Mouse (Mus musculus) small intestine, adult 2 months (tissue): ENCODE measurements around the gene Rem2.

Experiments used
- CTCF ChIP-seq: fragments of 200-500 bp; IDR thresholded peaks from 2 replicates; pipeline ENCODE4 v1.5.1; 2012; ENCODE audit warnings: low read depth, mild to moderate bottlenecking, control low read depth, inconsistent platforms, low read length, moderate library complexity, mixed read lengths; ENCODE audit not compliant: insufficient replicate concordance, insufficient read length; ENCODE audit errors: extremely low read depth
- POLR2A ChIP-seq: fragments of 200-500 bp; IDR thresholded peaks from 2 replicates; pipeline ENCODE4 v1.6.1; 2012; ENCODE audit warnings: low read depth, mild to moderate bottlenecking, control low read depth, inconsistent platforms, low read length, moderate library complexity

GRCm38 (mm10) chr14:54488350-54488749, 12.4 kb downstream of the Rem2 start:
- TF ChIP-seq CTCF (no peak), POLR2A (no peak)
